Mouse (Mus musculus) MEL (cell line): ENCODE measurements around the gene Fam172a. TPM values are rescaled to one million over a fixed set of nuclear protein-coding genes. Genes with fewer than 3 reads are reported as not detected.
A peak's percentile ranks its signal among the peaks of the same experiment; 100 is the strongest.

ENCODE experiments used
- DNase-seq: peaks from one replicate; pipeline ENCODE4 v3.0.0; 2011; ENCODE audit warnings: low read depth, low spot score
- H3K27ac ChIP-seq: 2 replicates; pipeline ENCODE4 v1.5.1; 2012; ENCODE audit warnings: low read depth, mild to moderate bottlenecking, control low read depth, low read length, moderate library complexity; ENCODE audit not compliant: control insufficient read depth
- H3K27me3 ChIP-seq, 2 experiments: fragments of 150-350 bp in 1 of 2; sonication (generic) in 1 of 2; 2 replicates each; pipeline ENCODE4 v1.6.1; 2012; ENCODE audit warnings: low read length in 2 of 2, mild to moderate bottlenecking in 2 of 2, improper control_type of control experiment in 1 of 2, moderate library complexity in 1 of 2; ENCODE audit not compliant: insufficient read depth in 2 of 2, control insufficient read depth in 1 of 2
- H3K36me3 ChIP-seq, 2 experiments: 2 replicates each; pipeline ENCODE4 v1.6.1; 2012 to 2014; ENCODE audit warnings: low read length in 2 of 2, improper control_type of control experiment in 1 of 2, inconsistent platforms in 1 of 2, mild to moderate bottlenecking in 1 of 2; ENCODE audit not compliant: insufficient read depth in 2 of 2, control insufficient read depth in 1 of 2
- H3K4me1 ChIP-seq, 2 experiments: fragments of 150-350 bp in 1 of 2; sonication (generic) in 1 of 2; 2 replicates each; pipeline ENCODE4 v1.6.1; 2012; ENCODE audit warnings: low read length in 2 of 2, improper control_type of control experiment in 1 of 2, mild to moderate bottlenecking in 1 of 2; ENCODE audit not compliant: insufficient read depth in 2 of 2, control insufficient read depth in 1 of 2
- H3K4me3 ChIP-seq, 2 experiments: fragments of 150-350 bp in 1 of 2; sonication (generic) in 1 of 2; 2 replicates each; pipeline ENCODE4 v1.5.1; 2012; ENCODE audit warnings: low read depth in 2 of 2, low read length in 2 of 2, mild to moderate bottlenecking in 2 of 2, moderate library complexity in 2 of 2, control low read depth in 1 of 2, improper control_type of control experiment in 1 of 2; ENCODE audit not compliant: control insufficient read depth in 1 of 2, insufficient read depth in 1 of 2
- H3K79me2 ChIP-seq: 2 replicates; pipeline ENCODE4 v1.6.1; 2012; ENCODE audit warnings: mild to moderate bottlenecking, low read length, moderate library complexity; ENCODE audit not compliant: control insufficient read depth, poor library complexity, insufficient read depth
- H3K9ac ChIP-seq: 2 replicates; pipeline ENCODE4 v1.6.1; 2012; ENCODE audit warnings: low read depth, mild to moderate bottlenecking, control low read depth, low read length, moderate library complexity; ENCODE audit not compliant: control insufficient read depth, poor library complexity, severe bottlenecking
- H3K9me3 ChIP-seq: fragments of 150-350 bp; sonication (generic); replicated peaks from 2 replicates; pipeline ENCODE4 v1.6.1; 2012; ENCODE audit warnings: mild to moderate bottlenecking, low read length, improper control_type of control experiment, moderate library complexity; ENCODE audit not compliant: insufficient read depth
- CHD2 ChIP-seq: IDR thresholded peaks from 2 replicates; pipeline ENCODE4 v1.6.1; 2011; ENCODE audit warnings: low read length, improper control_type of control experiment
- MAX ChIP-seq: IDR thresholded peaks from 2 replicates; pipeline ENCODE4 v1.6.1; 2011; ENCODE audit warnings: low read length, improper control_type of control experiment
- MXI1 ChIP-seq: IDR thresholded peaks from 2 replicates; pipeline ENCODE4 v1.6.1; 2011; ENCODE audit warnings: mild to moderate bottlenecking, low read depth, low read length, improper control_type of control experiment
- MYB ChIP-seq: IDR thresholded peaks from 2 replicates; pipeline ENCODE4 v1.6.1; 2011; ENCODE audit warnings: mild to moderate bottlenecking, low read depth, low read length, improper control_type of control experiment
- MYC ChIP-seq: IDR thresholded peaks from 2 replicates; pipeline ENCODE4 v1.6.1; 2011; ENCODE audit warnings: low read depth, mild to moderate bottlenecking, low read length, improper control_type of control experiment, moderate library complexity
- NELFE ChIP-seq: IDR thresholded peaks from 2 replicates; pipeline ENCODE4 v1.6.1; 2011; ENCODE audit warnings: low read depth, low read length, improper control_type of control experiment
- POLR2AphosphoS2 ChIP-seq: IDR thresholded peaks from 2 replicates; pipeline ENCODE4 v1.6.1; 2011; ENCODE audit warnings: low read length, improper control_type of control experiment
- POLR2AphosphoS5 ChIP-seq: IDR thresholded peaks from 2 replicates; pipeline ENCODE4 v1.6.1; 2012; ENCODE audit warnings: low read depth, borderline replicate concordance, mild to moderate bottlenecking, inconsistent platforms, low read length, moderate library complexity, mixed read lengths
- SIN3A ChIP-seq: IDR thresholded peaks from 2 replicates; pipeline ENCODE4 v1.6.1; 2012; ENCODE audit warnings: low read length, improper control_type of control experiment, inconsistent platforms
- SMC3 ChIP-seq: IDR thresholded peaks from 2 replicates; pipeline ENCODE4 v1.6.1; 2011; ENCODE audit warnings: low read depth, low read length, improper control_type of control experiment
- TAL1 ChIP-seq: IDR thresholded peaks from 2 replicates; pipeline ENCODE4 v1.6.1; 2012; ENCODE audit warnings: mild to moderate bottlenecking, inconsistent platforms, low read length, moderate library complexity, mixed read lengths
- TBP ChIP-seq: IDR thresholded peaks from 2 replicates; pipeline ENCODE4 v1.8.0; 2011; ENCODE audit warnings: low read depth, low read length, improper control_type of control experiment
- ZC3H11A ChIP-seq: IDR thresholded peaks from 2 replicates; pipeline ENCODE4 v1.6.1; 2012; ENCODE audit warnings: low read depth, mild to moderate bottlenecking, inconsistent platforms, low read length, improper control_type of control experiment
- ZKSCAN1 ChIP-seq: IDR thresholded peaks from 2 replicates; pipeline ENCODE4 v1.6.1; 2012; ENCODE audit warnings: low read depth, mild to moderate bottlenecking, inconsistent platforms, low read length, improper control_type of control experiment, moderate library complexity
- polyA plus RNA-seq, 2 experiments: library from polyadenylated mRNA; stranded (reverse) in 1 of 2; unstranded in 1 of 2; fragments of >175 nt in 1 of 2; fragments of >200 nt in 1 of 2; gene quantifications; 2 replicates each; pipeline versions ENCODE4 v1.2.1 to v1.2.4; 2012; ENCODE audit warnings: low replicate concordance in 2 of 2, low read depth in 1 of 2; ENCODE audit not compliant: insufficient read length in 2 of 2, insufficient read depth in 1 of 2, missing spikeins in 1 of 2
- total RNA-seq: library from RNA; depleted of rRNA; stranded (reverse); fragments of 300-350 nt; gene quantifications from 2 replicates; pipeline ENCODE4 v1.2.3, GENCODE M21; 2012

The Fam172a gene
- total and polyA plus RNA-seq, 3 experiments: 13.4 to 358 (median 19.6) TPM

DNA sequence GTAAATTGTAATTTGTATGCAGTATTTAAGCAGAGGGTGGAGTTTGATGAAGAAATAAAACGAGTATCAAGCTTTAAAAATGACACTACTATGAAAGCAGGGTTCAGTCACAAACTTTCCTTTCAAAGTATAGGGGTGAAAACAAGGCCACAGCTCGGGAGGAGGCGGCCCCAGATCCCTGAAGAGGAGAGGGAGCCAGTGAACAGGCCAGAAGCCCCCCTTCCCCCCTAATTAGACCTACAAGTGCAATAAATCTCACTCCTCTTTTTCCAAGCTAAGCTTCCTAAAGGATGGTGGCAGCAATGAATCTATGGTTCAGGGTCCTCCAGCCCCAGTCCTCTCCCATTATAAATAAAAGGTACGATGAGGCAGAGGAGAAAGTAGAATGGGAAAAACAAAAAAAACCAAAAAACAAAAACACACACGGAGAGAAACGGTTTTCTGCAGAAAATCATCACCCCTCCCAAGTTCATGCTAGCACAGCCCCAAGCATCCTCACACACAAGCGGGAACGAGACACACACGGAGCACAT lies 495.5 kb downstream of the Fam172a start:
- peaks cover 0 to 2% of the 10 kb centered on the region in 2 experiments; a peak in 1 of 4 replicates for H3K36me3 ChIP-seq
- H3K4me1 ChIP-seq: no peaks in the 10 kb centered on the region; a peak in 1 of 4 replicates
- H3K79me2 ChIP-seq: peaks cover 16% of the 10 kb centered on the region
- DNase-seq: peak; percentile 29
- peak overlapping the region; percentile 92 to 93 for H3K4me3 ChIP-seq
- peak overlapping the region; percentile 98 for H3K9ac ChIP-seq
- no peaks in the 10 kb centered on the region for H3K27me3 ChIP-seq
- no peaks in the 10 kb centered on the region for H3K9me3 ChIP-seq
- no peak overlapping the region for H3K27ac ChIP-seq
- TF ChIP-seq NELFE (0 out of 2 replicates have a peak, but pooled peaks have one; percentile 29), SMC3 (0 out of 2 replicates have a peak, but pooled peaks have one; percentile 15), ZKSCAN1 (peak; percentile 73; the same call in 1 of the 2 replicates), MYB (no peak), ZC3H11A (no peak), MYC (0 out of 2 replicates have a peak, but pooled peaks have one; percentile 25), SIN3A (0 out of 2 replicates have a peak, but pooled peaks have one; percentile 39), MAX (no peak)

DNA sequence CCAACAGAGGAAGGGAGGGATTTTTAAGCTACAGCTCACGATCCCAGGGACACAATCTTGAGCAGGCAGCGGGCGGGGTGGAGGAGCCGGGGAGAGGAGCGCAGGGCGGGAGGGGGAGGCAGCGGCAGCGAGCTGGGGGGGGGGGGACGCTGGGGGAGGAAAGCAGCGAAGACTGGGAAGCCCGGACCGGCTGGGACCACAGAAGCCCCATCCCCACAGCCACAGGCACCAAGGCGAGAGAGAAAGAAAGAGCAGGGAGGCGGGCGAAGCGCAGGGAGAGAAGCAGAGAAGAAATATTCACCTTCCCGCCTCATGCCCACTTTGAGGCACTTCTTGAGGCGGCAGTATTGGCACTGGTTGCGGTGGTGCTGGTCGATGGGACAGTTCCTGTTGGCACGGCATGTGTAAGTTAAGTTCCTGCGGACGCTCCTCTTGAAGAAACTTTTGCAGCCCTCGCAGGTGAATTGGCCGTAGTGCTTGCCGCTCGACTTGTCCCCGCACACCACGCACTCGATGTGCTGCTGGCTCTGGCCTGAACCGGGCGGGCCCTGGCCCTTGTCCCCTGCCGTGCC lies 496.1 kb downstream of the Fam172a start:
- H3K79me2 ChIP-seq: peaks cover 16% of the 10 kb centered on the region
- H3K9me3 ChIP-seq: no peaks in the 10 kb centered on the region
- no peaks in the 10 kb centered on the region; a peak in 1 of 4 replicates for H3K4me1 ChIP-seq
- peak; percentile 7; the same call in 1 of the 2 replicates for TF ChIP-seq SIN3A
- TF ChIP-seq MXI1: peak; percentile 35; the same call in 1 of the 2 replicates
- no peak for TF ChIP-seq TAL1
- TF ChIP-seq TBP: 0 out of 2 replicates have a peak, but pooled peaks have one; percentile 15
- TF ChIP-seq POLR2AphosphoS2: no peak
- H3K9ac ChIP-seq: peak overlapping the region; percentile 98
- peak overlapping the region; percentile 33 for H3K27ac ChIP-seq
- peaks cover 0 to 2% of the 10 kb centered on the region in 2 experiments; a peak in 1 of 4 replicates for H3K36me3 ChIP-seq
- H3K4me3 ChIP-seq: peak overlapping the region; percentile 92 to 93
- peak; percentile 72 for DNase-seq
- H3K27me3 ChIP-seq: no peaks in the 10 kb centered on the region

DNA sequence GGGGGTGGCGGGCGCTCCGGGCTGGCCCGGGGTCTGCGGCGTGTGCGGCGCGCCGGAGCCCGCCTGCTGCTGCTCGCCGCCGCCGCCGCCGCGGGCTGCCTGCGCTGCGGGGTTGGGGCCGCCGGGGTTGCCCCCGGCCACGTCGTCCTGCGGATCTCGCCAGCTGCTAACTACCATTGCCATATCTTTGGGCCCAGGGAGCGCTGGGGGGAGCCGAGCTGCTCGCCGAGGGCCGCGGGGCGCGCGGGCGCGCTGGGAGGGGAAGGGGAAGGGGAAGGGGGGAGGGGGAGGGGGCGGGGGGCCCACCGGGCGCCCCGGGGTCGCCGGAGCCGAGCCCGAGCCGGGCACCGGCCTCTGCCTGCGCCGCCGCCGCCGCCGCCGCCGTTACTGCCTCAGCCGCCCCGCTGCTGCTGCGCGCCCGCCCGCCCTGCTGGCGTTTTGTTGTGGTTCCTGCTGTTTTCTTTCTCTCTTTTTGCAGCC lies 496.6 kb downstream of the Fam172a start:
- no peaks in the 10 kb centered on the region; a peak in 1 of 4 replicates for H3K4me1 ChIP-seq
- TF ChIP-seq ZC3H11A: no peak
- TF ChIP-seq CHD2: no peak
- no peak for TF ChIP-seq ZKSCAN1
- TF ChIP-seq POLR2AphosphoS2: no peak
- TF ChIP-seq POLR2AphosphoS5: no peak
- H3K9me3 ChIP-seq: no peaks in the 10 kb centered on the region
- peak overlapping the region; percentile 33 for H3K27ac ChIP-seq
- no peak for DNase-seq
- peaks cover 0 to 2% of the 10 kb centered on the region in 2 experiments; a peak in 1 of 4 replicates for H3K36me3 ChIP-seq
- H3K79me2 ChIP-seq: peaks cover 18% of the 10 kb centered on the region
- peak overlapping the region; percentile 98 for H3K9ac ChIP-seq
- peak overlapping the region; percentile 92 to 93 for H3K4me3 ChIP-seq
- H3K27me3 ChIP-seq: no peaks in the 10 kb centered on the region
